Mouse (Mus musculus): ENCODE measurements around the gene Akap8l.
A peak's percentile ranks its signal among the peaks of the same experiment; 100 is the strongest.

The Akap8l gene

DNA sequence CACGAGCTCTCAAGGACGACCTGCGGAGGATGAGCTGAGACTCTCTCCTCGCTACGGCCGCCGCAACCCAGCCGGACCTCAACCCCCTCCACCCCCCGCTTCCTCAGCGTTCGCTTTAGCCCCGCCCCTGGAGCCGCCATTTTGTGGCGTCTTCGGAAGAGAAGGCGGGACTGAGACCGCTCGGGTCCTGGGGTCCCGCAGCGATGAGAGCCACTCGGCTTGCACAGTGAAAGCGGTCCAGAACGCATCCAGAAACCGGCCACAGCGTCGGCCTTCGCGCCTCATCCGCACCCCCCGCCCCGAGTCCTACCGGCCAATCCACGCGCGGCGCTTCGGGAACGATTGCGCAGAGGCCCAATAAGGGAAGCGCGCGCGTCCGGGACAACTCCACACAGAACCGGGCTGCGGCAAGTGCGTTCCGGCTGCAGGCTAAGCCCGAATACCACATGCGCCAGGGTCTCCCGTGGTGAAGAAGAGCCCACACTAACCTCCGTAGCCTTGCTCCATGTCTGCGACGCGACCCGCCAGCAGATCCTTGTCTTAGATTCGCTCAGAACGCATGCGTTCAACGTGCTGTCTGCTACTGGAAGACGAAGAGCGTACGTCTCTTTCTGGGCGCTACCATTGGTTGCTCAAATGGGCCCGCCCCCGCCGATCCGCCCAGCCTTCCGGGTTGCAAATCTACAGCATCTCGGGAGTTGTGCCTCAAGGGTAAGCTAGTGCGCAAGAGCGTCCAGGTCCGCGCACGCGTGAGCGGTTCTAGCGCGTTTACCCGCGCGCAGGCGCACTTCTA is 29.6 kb downstream of the Akap8l start, which contains the start of gene Akap8:
Gene Akap8 (minus strand): TSS at position 642 of the 793 bp plus-strand sequence.
- peak; percentile 87 for DNase-seq (ENCODE audit: extremely low spot score, low read depth, low spot score)

DNA sequence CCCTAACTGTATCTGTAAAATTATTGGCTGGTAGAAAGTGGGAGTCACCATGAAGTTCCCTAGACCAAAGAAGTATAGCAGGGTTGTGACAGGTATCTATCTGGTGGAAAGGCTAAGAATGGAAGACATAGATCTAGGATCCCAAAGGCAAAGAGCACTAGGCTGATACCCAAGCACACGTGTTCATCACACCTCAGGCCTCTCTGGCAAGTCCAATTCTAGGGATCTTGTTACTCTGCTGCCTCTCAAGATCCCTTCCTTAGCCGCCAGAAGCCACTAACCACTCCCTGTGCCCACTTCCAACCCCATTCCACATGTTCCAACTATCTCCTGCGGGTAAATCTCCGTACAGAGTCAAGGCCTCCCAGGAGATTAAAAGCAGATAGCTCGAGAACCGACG is 30.5 kb downstream of the Akap8l start:
- no peak for DNase-seq (ENCODE audit: extremely low spot score, low read depth, low spot score)

DNA sequence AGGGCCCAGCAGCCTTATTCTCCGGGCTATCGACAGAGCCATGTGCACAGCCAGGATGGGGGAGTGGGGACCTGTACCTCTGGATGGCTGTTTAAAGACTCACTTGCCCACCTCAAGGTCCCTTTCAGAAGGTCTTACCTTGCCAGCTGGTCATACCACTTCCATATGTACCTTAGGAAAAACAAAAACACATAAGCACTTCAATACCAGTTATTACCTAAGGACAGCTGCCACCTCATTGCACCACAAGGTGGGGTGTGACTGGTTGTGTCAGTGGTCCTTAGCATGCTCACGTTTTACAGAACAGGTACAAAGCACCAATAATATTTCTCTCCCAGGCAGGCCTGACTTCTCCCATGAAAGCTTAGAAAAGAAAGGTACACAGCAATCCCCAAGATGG is 32.7 kb downstream of the Akap8l start:
- DNase-seq (ENCODE audit: extremely low spot score, low read depth, low spot score), result no peak

DNA sequence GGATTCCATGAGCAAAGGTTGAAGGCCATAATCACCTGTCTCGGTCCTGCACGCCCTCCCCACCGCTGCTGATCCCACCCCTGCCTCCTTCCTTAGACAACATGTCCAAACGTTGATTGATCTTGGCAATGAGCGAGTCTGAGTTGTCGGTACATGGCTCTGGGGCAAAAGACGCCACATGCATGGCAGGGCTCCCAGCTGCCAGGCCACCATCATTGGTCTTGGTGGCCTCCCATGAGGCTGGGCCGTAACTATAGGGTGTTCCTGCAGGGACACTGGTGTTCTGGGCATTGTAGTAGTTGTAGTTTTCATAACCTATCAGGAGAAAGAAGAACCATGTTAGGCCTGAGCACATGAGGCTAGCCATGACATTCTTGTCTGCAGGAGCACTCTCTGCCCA is 33.4 kb downstream of the Akap8l start:
- DNase-seq (ENCODE audit: extremely low spot score, low read depth, low spot score), result no peak

DNA sequence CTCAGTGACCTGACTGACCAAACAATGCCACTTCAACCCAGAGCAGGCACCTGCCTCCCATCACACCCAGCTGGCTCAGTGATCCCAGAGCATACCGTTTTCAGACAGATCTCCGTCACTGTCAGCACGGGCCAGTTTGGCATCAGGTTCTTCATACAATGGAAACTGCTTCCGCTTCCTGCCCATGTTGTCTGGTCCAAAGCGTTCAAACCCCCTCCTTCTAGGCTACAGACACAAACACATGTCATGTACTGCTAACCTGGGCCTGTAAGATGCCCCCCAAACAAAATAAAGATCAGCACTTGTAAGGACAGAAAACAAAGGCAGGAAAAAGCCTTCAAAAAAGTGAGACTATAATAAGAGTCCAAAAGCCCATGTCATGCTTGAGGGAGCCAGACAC is 34.8 kb downstream of the Akap8l start:
- no peak for DNase-seq (ENCODE audit: extremely low spot score, low read depth, low spot score)

DNA sequence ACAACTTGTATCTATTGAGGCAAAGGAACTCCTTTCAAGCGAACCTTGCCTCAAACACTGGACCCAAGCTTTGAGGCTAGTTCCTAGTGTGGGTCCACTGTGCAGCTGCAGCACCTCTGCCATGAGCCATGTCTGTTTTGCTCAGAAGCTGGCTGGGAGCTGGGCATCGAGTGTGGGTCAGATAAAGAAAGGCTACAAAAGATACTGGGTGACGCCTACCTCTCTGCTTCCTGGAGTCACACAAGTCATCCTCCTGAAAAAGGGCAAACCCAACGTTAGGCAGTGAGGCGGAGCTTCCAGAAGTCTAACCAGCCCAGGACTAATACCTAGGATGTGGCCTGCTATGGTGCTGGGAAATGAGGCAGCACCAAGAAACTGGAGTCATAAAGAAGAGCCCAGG is 36.5 kb downstream of the Akap8l start:
- no peak for DNase-seq (ENCODE audit: extremely low spot score, low read depth, low spot score)

DNA sequence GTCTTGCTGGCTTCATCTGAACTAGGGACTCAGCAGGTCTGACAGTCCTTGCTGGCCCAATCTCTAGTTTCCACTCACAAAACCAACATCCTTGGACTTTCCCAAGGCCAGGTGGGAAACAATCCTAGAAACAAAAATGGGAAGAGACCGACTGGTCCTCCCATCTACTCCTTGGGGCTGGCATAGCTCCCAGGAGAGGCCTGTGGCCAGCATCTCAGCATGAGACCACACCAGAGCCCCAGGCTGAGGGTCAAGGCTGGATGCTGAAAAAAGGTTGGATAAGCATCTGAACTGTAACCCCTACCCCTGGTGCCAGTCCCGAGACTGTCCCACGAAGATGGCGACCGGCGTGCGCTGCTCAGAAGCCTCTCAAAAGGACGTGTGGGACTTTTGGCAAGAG is 37.6 kb downstream of the Akap8l start:
- DNase-seq (ENCODE audit: extremely low spot score, low read depth, low spot score), result no peak

DNA sequence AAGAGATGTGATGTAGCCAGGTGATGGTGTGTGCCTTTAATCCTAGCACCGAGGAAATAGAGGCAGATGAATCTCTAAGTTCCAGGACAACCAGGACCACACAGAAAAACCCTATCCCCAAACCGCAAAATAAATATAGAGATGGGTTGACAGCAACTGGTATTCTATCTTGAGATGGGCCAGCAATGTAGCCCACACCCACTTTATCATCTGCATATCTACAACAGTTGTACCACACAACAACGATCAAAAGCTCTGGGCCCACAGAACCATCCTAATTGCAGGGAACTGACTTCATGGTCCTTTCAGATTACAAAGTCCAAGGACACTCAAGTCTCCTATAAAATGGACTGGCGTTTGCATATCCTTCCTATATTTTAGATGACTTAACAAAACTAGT is 42.4 kb downstream of the Akap8l start:
- DNase-seq (ENCODE audit: extremely low spot score, low read depth, low spot score), result no peak

DNA sequence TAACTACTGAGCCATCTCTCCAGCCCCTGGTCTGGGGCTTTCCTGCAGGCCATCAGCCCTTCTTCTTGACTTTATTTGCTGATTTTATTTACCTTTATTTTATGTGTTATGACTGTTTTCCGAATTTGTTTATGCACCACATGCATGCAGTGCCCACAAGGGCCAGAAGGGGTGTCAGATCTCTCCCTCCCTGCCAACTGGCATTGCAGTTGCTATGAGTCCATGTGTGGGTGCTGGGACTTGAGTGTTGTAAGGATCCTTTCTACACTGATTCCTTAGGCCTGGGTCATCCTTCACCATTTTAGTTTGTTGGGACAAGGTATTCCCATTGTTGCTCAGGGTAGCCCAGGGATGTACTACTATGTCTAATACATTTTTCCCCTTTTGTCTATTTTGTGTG is 52.3 kb downstream of the Akap8l start:
- no peak for DNase-seq (ENCODE audit: extremely low spot score, low read depth, low spot score)

DNA sequence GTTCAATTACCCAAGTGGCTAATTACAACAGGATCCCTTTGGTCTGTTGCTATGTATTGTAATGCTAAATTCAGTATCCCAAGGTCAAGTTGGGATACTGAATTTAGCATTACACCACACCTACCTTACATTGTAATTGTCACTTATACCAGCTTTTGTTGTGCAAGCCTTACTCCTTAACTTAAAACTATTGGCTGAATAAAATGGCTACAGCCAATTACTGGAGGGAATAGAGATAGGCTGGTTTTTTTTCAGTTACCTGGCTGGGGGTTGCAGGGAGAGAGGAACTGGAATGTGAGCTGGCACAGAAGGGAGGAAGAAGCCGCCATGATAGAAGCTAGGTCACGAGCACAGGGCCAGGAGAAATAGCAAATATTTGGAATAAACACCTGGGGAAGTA is 54.5 kb downstream of the Akap8l start:
- DNase-seq (ENCODE audit: extremely low spot score, low read depth, low spot score), result no peak

DNA sequence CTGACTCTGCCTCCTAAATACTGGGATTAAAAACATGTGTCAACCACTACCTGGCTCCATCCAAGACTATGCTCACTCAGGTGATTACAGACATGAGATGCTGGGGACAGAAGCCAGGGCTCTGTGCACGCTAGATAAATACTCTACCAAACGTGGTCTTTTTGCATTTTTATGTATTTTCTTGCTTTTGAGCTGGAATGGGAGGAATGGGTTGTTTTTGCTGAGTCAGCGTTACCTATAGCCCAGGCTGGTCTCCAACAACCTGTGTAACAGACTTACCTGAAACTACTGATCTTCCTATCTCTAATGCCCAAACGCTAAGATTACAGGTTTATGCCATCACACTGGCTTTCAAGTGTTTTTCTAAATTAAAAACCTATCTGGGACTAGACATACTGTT is 55.2 kb downstream of the Akap8l start:
- no peak for DNase-seq (ENCODE audit: extremely low spot score, low read depth, low spot score)

DNA sequence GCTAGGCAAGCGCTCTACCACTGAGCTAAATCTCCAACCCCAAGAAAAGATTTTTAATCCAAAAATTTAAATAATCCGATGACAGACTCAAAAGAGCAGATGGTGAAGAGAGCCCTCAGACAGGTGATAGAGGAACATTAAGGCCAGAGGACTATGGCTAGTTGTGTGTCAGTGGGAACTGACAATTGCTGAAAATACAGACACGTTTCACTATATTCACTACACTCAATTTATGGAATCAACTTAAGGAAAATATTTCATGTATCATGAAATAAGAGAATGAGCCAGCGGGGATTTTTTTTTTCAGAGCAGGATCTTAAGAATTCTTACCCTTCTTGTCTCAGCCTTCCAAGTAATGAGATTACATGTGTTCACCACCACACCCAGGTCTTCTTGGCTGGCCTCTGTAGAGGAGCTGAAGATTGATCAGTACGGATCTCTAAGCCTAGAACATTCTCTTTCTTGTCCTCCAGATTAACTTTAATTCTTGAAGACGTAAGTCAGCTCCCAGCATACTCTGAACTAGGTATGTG is 65.2 kb downstream of the Akap8l start:
- DNase-seq (ENCODE audit: extremely low spot score, low read depth, low spot score), result no peak

DNA sequence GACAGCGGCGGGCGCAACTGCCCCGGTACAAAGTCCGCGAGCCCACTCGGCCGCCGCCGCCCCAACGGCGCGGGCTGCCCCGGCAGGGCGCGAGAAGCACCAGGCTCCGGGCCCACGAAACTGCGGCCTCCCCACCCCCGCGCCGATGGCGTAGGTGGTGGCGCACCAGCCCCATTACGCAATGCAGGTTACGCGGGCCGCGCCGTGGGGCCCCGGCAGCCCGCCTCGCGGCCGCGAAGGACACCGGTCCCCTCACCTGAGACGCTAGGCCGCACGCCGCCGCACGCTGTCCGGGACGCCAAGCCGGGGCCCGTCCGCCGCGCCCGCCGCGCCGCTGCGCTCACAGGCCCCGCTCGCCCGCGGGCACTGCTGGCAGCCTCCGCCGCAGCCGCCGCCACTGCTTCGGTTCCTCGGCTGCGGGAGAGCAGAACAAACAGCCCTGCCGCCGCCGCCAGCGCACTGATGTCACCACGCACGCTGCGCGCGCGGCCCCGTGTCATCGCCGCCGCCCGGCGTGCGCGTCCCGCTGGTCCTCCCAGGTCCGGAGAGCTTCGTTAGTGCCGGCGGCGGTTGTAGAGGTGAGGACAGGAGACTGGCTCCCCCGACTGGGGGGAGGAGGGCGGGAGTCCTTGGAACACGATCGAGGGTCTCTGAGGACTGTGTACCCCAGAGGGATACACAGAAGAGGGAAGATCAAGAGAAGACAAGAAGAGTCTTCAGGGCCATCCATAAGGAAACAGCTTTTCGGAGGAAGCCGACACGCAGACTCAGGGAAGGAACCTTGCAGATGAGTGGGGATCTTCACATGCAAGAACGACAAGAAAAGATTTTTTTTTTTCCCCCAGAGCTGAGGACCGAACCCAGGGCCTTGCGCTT is 65.9 kb downstream of the Akap8l start, which contains the start of gene Brd4:
Gene Brd4 (minus strand): TSS at position 461 of the 876 bp plus-strand sequence.
- DNase-seq (ENCODE audit: extremely low spot score, low read depth, low spot score), result peak; percentile 28

DNA sequence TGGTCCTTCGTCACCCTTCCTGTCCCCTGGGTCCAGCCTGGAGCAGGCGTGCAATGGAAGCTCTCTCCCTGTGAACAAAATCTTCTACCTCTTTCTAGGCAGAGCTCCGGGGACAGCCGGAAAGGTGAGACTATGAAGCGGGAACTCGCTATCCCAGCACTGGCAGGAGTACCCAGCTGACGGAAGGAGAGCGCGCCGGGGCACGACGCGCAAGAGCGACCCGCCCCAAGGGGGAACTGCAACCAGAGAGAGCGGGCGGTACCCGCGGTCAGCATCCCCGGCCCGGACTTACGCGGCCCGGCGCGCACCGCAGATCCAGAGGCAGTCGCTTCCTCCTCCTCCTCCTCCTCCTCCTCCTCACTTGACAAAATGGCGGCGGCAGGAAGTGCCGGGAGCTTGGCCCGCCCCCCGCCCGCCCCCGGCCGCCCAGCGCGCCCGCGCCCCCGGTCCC is 66.6 kb downstream of the Akap8l start:
- DNase-seq (ENCODE audit: extremely low spot score, low read depth, low spot score), result no peak

DNA sequence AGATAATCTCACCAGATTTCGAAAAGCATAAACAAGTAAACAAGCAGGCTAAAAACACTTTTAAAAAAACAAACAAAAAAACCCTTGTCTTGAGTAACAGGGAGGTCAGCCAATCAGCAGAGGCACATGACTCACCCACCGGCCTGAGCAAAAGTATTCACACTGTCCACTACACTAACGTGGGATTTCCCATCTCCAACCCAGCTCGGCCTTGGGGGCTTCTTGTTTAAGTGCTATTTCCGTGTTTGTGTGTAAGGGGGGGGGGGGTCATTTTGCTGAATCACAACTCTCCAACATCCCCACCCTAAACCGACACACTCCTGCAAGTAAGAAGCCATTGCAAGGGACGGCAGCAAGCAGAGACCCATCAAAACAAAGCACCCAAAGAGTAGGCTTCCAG is 67.1 kb downstream of the Akap8l start:
- DNase-seq (ENCODE audit: extremely low spot score, low read depth, low spot score), result no peak

DNA sequence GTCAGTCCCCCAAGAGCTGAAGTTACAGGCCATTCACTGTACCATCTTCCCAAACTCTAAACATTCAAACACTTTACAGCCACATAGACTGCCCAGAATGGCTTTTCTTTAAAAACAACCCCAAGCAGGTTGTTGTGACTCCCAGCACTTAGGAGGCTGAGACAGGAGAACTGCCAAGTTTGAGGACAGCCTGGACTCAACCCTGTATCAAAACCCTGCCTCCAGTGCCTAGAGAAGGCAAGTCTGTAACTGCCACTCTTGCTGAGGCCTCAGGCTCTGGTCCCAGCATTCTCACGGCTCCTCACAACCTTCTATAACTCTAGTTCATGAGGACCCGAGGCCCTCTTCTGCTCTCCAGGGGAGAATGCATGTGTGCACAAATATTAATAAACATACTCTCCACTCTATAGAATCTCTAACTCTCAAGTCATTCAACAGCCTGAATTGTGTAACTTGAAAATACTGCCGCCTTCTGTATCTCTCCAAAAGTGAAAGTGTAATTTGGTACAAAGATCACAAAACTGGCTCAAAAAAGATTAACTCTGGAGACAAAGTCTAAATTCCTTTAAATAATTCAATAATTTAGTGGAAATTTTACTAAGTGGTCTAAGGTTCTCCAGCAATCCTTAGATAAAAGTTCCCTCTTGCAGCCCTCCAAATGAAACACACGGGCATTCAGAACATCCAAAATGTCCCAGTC is 68.6 kb downstream of the Akap8l start:
- no peak for DNase-seq (ENCODE audit: extremely low spot score, low read depth, low spot score)

DNA sequence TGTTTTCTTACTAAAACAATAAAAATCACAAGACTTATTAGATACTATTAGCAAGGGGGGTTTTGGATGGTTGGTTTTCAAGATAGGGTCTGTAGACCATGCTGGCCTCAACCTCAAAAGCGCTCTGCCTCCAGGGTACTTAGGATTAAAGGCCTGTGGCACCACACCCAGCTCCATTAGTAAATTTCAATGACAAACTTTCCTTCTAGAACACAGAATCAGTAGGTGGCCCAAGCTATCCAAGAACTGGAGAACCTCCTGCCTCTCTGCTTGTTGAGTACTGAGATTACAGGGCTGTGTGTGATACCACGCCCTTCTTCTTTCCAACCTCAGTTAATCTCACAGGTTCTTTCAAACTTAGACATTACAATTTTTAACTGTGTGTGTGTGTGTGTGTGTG is 69.3 kb downstream of the Akap8l start:
- DNase-seq (ENCODE audit: extremely low spot score, low read depth, low spot score), result no peak

DNA sequence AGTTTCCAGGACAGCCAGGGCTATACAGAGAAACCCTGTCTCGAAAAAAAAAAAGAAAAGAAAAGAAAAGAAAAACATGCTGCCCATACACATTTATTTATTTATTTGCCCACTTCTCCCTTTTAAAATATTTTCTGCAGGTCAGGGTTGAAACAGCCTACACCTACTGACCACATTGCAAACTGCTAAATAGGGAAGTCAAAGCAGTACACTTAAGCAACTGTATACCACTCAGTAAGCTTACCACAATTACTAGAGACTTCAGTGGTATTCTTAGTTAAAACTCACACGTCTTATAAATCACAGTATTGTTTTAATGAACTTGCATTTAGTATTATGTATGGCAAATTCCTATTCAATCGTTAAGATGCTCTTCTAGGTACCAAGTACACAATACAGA is 69.8 kb downstream of the Akap8l start:
- no peak for DNase-seq (ENCODE audit: extremely low spot score, low read depth, low spot score)

DNA sequence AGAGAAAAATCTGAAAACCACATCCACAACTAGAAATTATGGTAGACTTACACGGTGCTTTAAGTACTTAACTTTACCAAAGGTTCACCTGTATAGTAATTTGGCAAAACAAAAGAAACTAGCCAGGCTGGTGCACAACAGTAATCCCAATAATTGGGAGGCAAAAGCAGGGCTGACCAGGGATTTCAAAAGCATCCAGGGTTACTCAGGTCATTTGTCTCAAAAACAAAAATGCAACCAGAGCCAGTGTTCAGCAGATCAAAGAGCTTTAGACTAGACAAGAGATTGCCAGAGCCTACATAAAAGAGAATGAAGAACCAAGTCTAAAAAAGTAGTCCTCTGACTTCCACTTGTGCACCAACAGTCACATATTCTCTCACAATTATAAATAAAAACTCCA is 73.2 kb downstream of the Akap8l start:
- no peak for DNase-seq (ENCODE audit: extremely low spot score, low read depth, low spot score)

DNA sequence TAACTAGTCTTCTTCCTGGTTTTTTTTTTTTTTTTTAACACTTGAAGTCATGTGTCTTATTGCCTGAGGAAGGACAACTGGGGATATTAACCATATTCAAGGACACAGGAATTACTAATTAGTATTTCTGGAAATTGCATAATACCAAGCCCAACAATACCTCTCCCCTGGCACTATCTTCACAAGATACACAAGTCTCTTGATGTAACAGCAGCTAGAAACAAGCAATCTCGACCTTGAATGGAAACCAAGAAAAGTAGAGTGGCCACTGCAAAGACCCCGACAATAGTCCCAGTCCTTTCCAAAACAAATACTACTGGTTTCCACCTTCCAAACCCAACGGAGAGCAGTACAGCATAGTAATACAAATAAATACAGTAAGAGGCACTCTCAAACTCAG is 74.8 kb downstream of the Akap8l start:
- DNase-seq (ENCODE audit: extremely low spot score, low read depth, low spot score), result no peak

Data from hindlimb bud, embryonic 11.5 days (tissue).